Mouse (Mus musculus): Measurements from ENCODE around the gene Zdhhc23.

The Zdhhc23 gene

DNA sequence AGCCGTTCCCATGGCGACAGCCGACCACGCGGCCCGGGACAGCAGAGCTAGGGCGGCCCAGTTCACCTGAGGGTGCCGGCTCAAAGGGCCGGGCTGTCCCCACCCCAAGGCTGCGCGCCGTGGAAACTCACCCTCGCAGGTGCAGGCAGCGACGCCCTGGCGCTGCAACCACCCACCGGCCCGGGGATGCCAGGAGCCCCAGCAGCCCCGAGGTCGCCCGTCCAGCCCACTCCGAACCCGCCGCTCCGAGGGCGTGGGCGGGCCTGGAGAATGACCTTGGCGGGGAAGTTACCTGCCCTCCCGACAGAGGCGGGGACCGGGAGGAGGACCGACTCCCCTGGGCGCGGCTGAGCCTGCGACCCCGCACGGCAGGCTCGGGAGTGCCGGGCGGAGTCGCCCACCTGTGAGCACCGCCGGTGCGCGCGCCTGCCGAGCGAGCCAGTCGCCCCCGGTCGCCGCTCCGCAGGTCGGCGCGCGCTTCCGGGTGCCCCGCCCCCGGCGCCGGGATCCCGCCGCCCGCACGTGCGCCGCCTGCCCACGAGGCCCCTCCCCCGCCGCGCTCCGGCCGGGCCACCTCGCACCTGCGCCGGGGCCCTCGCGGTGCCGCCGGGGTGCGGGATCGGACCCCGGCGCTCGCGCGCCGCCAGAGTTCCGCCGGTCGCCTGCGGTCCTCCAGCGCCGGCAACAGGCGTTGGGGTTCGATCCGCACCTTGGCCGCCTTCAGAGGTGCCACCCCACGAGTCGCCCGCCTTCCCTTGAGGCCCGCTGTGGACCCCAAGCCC, at the start of gene Zdhhc23:
Gene Zdhhc23, minus strand, starts transcription at position 464 of the 782 bp plus-strand sequence.
- DNase-seq (ENCODE audit: extremely low spot score): peak; percentile 49

- no peak for DNase-seq (ENCODE audit: extremely low spot score)
These were observed 49.7 kb upstream of the Zdhhc23 start for GRCm38 (mm10) chr16:44029273-44029672.

- no peak for DNase-seq (ENCODE audit: extremely low spot score)
These were observed 47.2 kb upstream of the Zdhhc23 start for GRCm38 (mm10) chr16:44026822-44027221.

DNA sequence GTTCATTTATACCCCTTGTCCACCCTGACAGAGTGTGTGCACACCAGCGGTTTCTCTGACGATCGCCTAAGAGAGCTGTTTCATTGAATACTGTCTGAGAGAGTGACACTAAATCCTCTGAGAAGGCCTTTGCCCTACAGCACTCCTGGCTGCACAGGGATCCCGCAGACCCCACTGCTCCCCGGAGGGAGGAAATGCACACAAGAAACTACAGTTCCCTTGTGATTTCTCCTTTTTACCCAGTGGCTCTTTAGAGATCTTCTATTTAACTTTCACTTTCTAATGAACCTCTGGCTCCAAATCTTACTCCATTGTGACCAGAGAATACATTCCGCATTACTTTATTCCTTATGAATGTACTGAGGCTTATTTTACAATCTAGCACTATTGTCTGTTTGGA, 46.6 kb upstream of the Zdhhc23 start:
- DNase-seq (ENCODE audit: extremely low spot score): no peak

DNA sequence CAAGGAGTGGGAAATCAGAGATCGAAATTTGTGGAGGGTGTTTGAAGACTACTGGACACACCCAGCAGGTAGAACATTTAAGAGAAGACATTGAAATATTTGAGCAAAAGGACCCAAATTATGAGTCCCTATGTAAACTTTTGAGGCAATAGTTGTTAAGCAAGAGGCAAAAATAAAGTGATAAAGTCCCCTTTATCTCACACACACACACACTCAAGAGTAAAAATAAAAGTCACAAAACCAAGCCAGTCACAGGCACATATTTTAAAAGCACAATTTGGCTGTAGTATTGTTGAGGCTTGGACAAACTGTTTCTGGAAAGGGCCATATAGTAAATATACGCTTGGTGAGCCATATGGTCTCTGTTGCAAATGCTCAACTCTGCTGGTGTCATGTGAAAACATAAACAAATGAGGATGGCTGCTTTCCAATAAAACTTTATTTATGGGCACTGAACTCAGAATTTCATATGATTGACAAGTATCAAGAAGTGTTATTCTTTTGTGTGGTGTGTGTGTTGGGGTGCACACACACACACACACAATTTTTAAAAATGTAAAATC, 39.5 kb upstream of the Zdhhc23 start:
- no peak for DNase-seq (ENCODE audit: extremely low spot score)

GRCm38 (mm10) chr16:44018372-44018771, 38.8 kb upstream of the Zdhhc23 start:
- no peak for DNase-seq (ENCODE audit: extremely low spot score)

DNA sequence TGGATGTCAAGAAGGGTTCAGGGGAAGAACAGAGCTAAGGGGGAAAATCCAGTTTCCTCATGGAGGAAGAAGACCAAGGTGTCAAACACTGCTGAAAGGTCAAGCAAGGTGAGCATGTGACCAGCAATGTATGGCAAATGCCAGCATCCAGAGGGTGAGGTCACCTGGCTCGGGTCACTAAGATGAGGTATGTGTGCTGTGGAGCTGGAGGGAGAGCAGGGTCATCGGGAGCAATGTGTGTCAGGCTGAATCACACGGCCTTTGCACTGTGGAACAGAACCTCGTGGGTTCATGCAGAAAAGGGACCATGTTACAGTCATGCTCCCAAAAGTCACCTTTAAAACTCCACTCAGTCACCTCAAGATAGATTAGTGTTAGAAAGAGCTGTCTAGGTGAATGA, 38.1 kb upstream of the Zdhhc23 start:
- DNase-seq (ENCODE audit: extremely low spot score): no peak

- DNase-seq (ENCODE audit: extremely low spot score): peak; percentile 29
These were observed 36.6 kb upstream of the Zdhhc23 start for GRCm38 (mm10) chr16:44016164-44016563.

DNA sequence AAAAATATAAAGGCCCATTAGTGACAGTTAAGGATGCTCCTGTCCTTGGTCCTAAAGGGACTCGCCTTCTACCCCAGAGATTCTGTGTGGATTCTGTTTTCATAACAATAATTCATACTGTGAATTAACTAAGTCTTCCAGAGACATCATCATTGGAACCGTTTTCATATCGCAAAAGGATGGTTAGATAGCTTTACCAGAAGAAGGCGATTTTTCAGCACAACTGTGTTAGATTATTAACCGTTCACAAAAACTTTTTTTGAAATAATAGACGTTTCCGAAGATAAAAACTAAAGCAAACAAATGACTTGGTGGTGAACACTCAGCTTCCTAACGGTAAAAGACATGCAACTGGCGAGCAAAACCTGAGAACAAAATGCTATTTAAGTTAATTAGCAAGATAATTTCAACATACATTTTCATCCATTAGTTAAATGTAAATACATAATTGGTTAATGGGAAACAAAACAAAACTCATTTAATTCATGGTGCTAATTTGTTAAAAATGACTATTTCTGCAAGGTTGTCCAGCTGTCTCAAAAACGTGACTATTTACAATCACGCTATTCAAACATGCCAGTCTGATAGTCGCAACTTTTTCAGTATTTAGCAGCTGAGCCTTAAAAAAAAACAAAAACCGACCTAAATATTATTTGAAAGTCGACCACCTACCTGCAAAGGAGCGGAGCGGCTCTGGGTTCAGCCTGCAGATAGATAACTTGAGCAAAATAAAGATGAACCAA, 36.0 kb upstream of the Zdhhc23 start:
- DNase-seq (ENCODE audit: extremely low spot score): no peak

GRCm38 (mm10) chr16:44011010-44011409, 31.4 kb upstream of the Zdhhc23 start:
- no peak for DNase-seq (ENCODE audit: extremely low spot score)

- no peak for DNase-seq (ENCODE audit: extremely low spot score)
These were observed 22.5 kb upstream of the Zdhhc23 start for GRCm38 (mm10) chr16:44002086-44002485.

GRCm38 (mm10) chr16:43999541-43999940, 19.9 kb upstream of the Zdhhc23 start:
- DNase-seq (ENCODE audit: extremely low spot score): no peak

DNA sequence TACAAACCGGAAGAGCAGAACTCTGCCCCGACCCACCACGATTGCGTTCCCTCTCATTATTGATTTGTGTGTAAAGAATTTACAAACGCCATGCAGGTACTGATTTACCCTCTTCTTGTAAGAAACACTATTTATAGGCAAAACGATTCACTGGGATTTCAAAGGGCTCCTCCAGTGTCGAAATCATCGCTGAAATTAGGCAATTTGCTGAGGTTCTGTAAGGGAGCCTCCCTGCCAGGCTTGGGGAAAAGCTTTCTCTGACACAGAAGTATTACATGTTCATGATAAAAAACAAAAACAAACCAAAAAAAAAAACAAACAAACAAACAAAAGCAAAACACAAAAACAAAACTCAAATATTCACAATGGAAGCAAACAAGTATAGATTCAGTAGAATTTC, 19.5 kb upstream of the Zdhhc23 start:
- no peak for DNase-seq (ENCODE audit: extremely low spot score)

- DNase-seq (ENCODE audit: extremely low spot score): no peak
These were observed 15.0 kb upstream of the Zdhhc23 start for GRCm38 (mm10) chr16:43994623-43995022.

DNA sequence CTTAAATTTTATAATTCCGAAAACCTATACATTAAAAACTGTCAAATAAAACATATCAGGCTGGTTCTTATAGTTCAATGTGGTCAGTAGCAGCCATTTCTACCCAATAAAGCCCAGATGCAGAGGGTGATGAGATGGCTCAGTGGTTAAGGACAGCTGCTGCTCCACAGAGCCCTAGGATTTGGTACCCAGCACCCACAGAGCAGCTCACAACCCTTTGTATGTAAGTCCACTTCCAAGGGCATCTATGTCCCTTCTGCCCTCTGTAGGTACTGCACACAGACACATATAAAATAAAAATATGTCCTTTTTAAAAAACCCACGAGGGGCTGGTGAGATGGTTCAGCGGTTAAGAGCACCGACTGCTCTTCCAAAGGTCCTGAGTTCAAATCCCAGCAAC, 6.7 kb upstream of the Zdhhc23 start:
- no peak for DNase-seq (ENCODE audit: extremely low spot score)

DNA sequence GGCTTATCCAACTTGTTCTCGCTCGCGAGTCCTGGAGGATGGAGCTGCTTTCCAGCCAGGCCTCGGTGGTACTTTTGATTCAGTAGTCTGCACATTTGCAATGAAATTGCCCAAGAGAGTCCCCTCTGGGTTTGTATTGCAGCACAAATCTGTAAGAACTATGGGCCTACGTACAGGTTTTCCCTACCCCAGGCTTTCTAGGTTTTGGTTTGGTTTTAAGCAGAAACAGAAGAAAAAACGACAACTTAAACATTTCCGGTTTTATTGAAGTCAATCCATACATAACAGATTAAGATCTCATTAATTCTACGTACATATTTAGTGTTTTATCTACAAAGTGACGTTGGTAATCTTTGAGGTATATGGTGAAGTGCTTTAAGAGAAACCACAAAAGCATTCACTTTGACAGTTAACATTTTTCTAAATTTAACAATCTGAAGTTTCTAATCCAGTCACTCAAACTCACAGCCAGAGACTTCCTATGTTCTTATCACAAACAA, 569 bp upstream of the Zdhhc23 start:
- DNase-seq (ENCODE audit: extremely low spot score): peak; percentile 39

DNA sequence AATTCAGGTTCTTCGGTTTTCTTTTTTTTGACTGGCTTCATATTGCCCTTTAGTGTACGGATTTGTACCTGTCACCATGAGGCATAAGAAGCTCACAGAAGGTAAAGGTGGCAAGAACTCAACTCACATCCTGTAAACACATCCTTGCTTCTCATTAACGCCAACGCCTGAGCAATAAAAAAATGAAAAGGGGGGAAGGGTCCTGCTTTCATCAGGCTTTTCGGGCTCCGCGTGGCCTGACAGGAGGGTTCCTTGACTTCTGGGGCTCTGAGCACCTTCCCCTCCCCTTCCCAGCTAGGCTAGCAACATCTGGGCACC, 622 bp downstream of the Zdhhc23 start:
- DNase-seq (ENCODE audit: extremely low spot score): no peak

DNA sequence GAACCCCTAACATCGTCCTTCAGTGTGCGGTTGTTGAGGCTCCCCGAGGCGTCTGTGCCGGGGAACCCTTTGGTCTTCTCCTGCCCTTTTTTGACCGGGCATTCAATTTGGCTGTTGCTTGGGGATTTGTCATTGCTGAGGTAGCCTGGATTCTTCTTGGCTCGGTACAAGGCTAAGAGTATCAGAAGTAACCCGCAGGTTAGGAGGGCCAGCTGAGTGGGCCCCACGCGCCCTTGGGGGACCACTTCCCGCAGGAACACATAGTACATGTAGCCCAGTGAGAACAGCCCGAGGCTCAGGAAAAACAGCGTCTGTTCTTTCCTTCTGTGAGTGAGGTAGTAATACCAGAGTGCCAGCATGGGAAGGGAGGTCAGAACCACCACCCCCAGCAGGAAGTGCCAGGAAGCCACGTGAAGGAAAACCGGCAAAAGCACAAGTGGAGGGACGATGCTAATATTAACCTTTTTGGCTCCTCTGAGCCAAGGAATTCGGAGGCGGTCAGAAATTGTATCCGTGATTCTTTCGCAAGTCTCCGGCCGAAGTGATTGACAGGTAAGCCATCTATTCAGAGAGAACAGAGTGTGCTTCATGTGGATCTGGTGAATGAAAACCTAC, 5.9 kb downstream of the Zdhhc23 start:
- DNase-seq (ENCODE audit: extremely low spot score): no peak

GRCm38 (mm10) chr16:43973147-43973546, 6.4 kb downstream of the Zdhhc23 start:
- DNase-seq (ENCODE audit: extremely low spot score): no peak

DNA sequence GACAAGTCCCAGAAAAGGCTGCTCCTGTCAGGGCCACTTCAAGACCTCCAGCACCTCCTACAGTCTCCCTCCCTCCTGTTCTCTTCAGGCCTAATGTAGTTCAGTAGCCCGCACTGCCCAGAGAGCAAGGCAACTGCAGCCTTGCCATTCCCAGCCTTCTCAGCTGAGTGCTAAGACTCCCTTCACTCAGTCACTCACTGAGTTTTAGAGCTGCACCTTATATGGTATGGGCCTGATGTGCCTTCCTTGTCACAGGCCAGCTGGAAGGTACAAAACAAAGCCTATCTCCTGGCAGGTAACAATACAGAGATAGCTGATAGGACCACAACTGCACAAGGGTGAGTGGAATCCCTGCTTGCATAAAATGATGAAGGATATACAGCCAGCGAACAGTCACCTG, 7.2 kb downstream of the Zdhhc23 start:
- no peak for DNase-seq (ENCODE audit: extremely low spot score)

DNA sequence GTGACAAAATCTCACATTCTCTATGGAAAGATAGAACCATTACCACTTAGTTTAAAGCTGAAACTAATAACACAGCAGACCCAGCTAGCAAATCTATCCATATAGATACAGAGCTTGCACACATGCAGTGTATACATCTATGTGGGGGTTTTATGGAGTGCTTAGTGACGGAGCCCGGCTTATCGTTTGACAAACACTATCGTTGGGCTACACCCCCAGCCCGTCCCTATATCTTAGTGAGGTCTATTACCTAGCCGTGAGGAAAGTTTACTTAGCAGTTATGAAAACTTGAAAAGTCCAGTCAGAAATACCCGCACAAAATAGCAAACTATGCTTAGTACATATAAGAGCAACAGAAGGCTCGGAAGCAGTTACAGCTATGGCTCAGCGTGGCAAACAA, 7.8 kb downstream of the Zdhhc23 start:
- DNase-seq (ENCODE audit: extremely low spot score): no peak

DNA sequence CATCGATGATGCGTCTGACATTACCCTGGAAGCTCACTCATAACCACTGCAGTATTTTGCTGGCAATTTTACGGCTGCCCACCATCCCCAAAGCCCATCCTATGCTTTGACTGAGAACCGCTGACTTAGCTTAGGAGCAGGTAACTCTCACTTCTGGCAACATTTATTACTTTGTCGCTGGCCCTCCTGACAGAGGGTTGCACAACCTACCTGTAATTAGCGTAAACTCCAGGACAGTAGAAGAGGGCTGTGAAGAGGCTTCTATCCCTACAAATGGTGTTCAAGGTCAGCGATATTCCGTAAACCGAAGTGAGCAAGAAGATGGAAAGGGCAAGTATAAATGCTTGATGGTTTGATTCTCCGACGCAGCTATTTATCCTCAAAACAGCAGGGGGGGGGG, 8.4 kb downstream of the Zdhhc23 start:
- no peak for DNase-seq (ENCODE audit: extremely low spot score)

All from embryo, embryonic 9.5 days (tissue).